Comparison of ENCODE assay signal across 17 mouse cellular contexts in genomic region chr5:122984483-122984882, GRCm38 (mm10). TPM values are rescaled to one million over a fixed set of nuclear protein-coding genes. Genes with fewer than 3 reads are reported as not detected.
DNase-seq lines count a peak whose midpoint lies in the region; ATAC-seq lines count a peak whose summit lies in the region.
"Had no signal": no experiment of that assay in that cellular context is flagged by ENCODE, and none has a peak within 500 bp of the region (broad histone marks: within the 10 kb centered on the region; RNA-seq: fewer than 3 reads in every experiment).

No protein-coding gene starts in this region.

- peaks cover 4% of the 10 kb centered on the region; the same call in 1 of the 2 replicates for H3K36me3 ChIP-seq in hindbrain, embryonic 13.5 days
- no peaks in the 10 kb centered on the region for H3K36me3 ChIP-seq in hindbrain, embryonic 14.5 days (replicated peaks; ENCODE audit: control insufficient read depth, insufficient read depth)
- H3K36me3 ChIP-seq in heart, embryonic 12.5 days: peaks cover 3% of the 10 kb centered on the region; the same call in 1 of the 2 replicates
- H3K36me3 ChIP-seq: intestine, embryonic 15.5 days had no signal

- no peak for ATAC-seq in hindbrain, embryonic 13.5 days (ENCODE audit: low FRiP score)
- no peak for ATAC-seq in hindbrain, embryonic 14.5 days (ENCODE audit: low FRiP score)
- no peak for ATAC-seq in heart, embryonic 12.5 days (ENCODE audit: insufficient number of reproducible peaks, low FRiP score)
- ATAC-seq: intestine, embryonic 15.5 days; lung, postnatal 0 days had no signal

- no peak overlapping the region for H3K4me3 ChIP-seq in hindbrain, embryonic 13.5 days
- no peak overlapping the region for H3K4me3 ChIP-seq in hindbrain, embryonic 14.5 days (replicated peaks; ENCODE audit: low read length)
- no peak overlapping the region for H3K4me3 ChIP-seq in heart, embryonic 12.5 days
- H3K4me3 ChIP-seq: intestine, embryonic 15.5 days had no signal

- WGBS in hindbrain, embryonic 13.5 days: 83% methylated on average over 5 of the region's 5 CpGs
- WGBS in hindbrain, embryonic 14.5 days: 82% methylated on average over 5 of the region's 5 CpGs
- 87% methylated on average over 5 of the region's 5 CpGs for WGBS in heart, embryonic 12.5 days

- H3K27me3 ChIP-seq in hindbrain, embryonic 13.5 days: 0 out of 2 replicates have a peak, but pooled peaks cover 4% of the 10 kb centered on the region
- no peaks in the 10 kb centered on the region for H3K27me3 ChIP-seq in hindbrain, embryonic 14.5 days (ENCODE audit: control insufficient read depth, insufficient read depth, low read length)
- H3K27me3 ChIP-seq in heart, embryonic 12.5 days (replicated peaks): no peaks in the 10 kb centered on the region
- H3K27me3 ChIP-seq: intestine, embryonic 15.5 days had no signal

- H3K4me1 ChIP-seq in hindbrain, embryonic 13.5 days (replicated peaks): peaks cover 43% of the 10 kb centered on the region
- H3K4me1 ChIP-seq in hindbrain, embryonic 14.5 days (replicated peaks; ENCODE audit: control insufficient read depth, insufficient read depth, low read length): peaks cover 25% of the 10 kb centered on the region
- H3K4me1 ChIP-seq in heart, embryonic 12.5 days (replicated peaks): peaks cover 25% of the 10 kb centered on the region

- H3K4me2 ChIP-seq in hindbrain, embryonic 13.5 days: no peak overlapping the region; the same call in 1 of the 2 replicates
- no peak overlapping the region for H3K4me2 ChIP-seq in hindbrain, embryonic 14.5 days (replicated peaks)
- no peak overlapping the region for H3K4me2 ChIP-seq in heart, embryonic 12.5 days
- H3K4me2 ChIP-seq: intestine, embryonic 15.5 days had no signal

- 0 out of 2 replicates have a peak overlapping the region, but pooled peaks have one; percentile 29 for H3K9ac ChIP-seq in hindbrain, embryonic 13.5 days
- no peak overlapping the region for H3K9ac ChIP-seq in hindbrain, embryonic 14.5 days
- H3K9ac ChIP-seq in heart, embryonic 12.5 days: no peak overlapping the region
- H3K9ac ChIP-seq: intestine, embryonic 15.5 days had no signal

- H3K27ac ChIP-seq in hindbrain, embryonic 13.5 days: no peak overlapping the region
- H3K27ac ChIP-seq in hindbrain, embryonic 14.5 days: no peak overlapping the region
- no peak overlapping the region for H3K27ac ChIP-seq in heart, embryonic 12.5 days (ENCODE audit: poor library complexity, severe bottlenecking)
- H3K27ac ChIP-seq: intestine, embryonic 15.5 days had no signal

- no peaks in the 10 kb centered on the region for H3K9me3 ChIP-seq in hindbrain, embryonic 13.5 days
- H3K9me3 ChIP-seq in hindbrain, embryonic 14.5 days (ENCODE audit: control insufficient read depth, low read length): no peaks in the 10 kb centered on the region
- H3K9me3 ChIP-seq in heart, embryonic 12.5 days (replicated peaks): no peaks in the 10 kb centered on the region
- H3K9me3 ChIP-seq: intestine, embryonic 15.5 days had no signal

- no peak for DNase-seq in hindbrain, embryonic 14.5 days (ENCODE audit: low spot score)
- DNase-seq in A20 (ENCODE audit: low read depth, low spot score): peak; percentile 24
- peak; percentile 61 for DNase-seq in CD4-positive, CD25-positive, alpha-beta regulatory T cell, adult 2 months (ENCODE audit: low read depth, low spot score)
- peak; percentile 40 for DNase-seq in gonadal fat pad, adult 2 months (ENCODE audit: low read depth)
- DNase-seq in frontal cortex, postnatal 10 days (ENCODE audit: low spot score in 2 of 2): no peak
- DNase-seq: cerebellum, adult 2 months; cerebellum, postnatal 36 days; gastrocnemius, postnatal 14 days; kidney, postnatal 10 days; left cerebral cortex, postnatal 4 days; liver; right cerebral cortex, adult 18-20 months; thymus, postnatal 14 days had no signal

RNA-seq across cellular contexts. Expression of gene Kdm2b, which starts 5.1 kb away (rescaled TPM):
- polyA plus RNA-seq in hindbrain, embryonic 13.5 days (2015; fragmentation: Nextera tagmentation; extraction: Ambion mirVana): 101 and 104 TPM in 2 replicates
- 80.8 and 87.1 TPM in 2 replicates for polyA plus RNA-seq in hindbrain, embryonic 14.5 days (2014; fragmentation: Nextera tagmentation; extraction: Ambion mirVana)
- 18.0 and 21.7 TPM in 2 replicates for polyA plus RNA-seq in gonadal fat pad, adult 2 months (2012; rRNA removed)
- 38.6 and 39.8 TPM in 2 replicates for polyA plus RNA-seq in heart, embryonic 12.5 days (2016; fragmentation: Nextera tagmentation; extraction: Ambion mirVana)

RNA-seq across cellular contexts. Expression of gene Orai1, which starts 30.4 kb away (rescaled TPM):
- polyA plus RNA-seq in hindbrain, embryonic 13.5 days (2015; fragmentation: Nextera tagmentation; extraction: Ambion mirVana): 11.8 and 12.3 TPM in 2 replicates
- polyA plus RNA-seq in hindbrain, embryonic 14.5 days (2014; fragmentation: Nextera tagmentation; extraction: Ambion mirVana): 16.2 and 18.0 TPM in 2 replicates
- polyA plus RNA-seq in gonadal fat pad, adult 2 months (2012; rRNA removed): 43.4 and 44.0 TPM in 2 replicates
- 22.8 and 23.3 TPM in 2 replicates for polyA plus RNA-seq in heart, embryonic 12.5 days (2016; fragmentation: Nextera tagmentation; extraction: Ambion mirVana)

Comparison
In these comparisons a context has a peak if more than half of its experiments do, and no peak if none do; other contexts are left out.
1. DNase-seq: peak in A20 (single experiment), CD4-positive, CD25-positive, alpha-beta regulatory T cell, adult 2 months (single experiment) and gonadal fat pad, adult 2 months (single experiment); none in hindbrain, embryonic 14.5 days (single experiment) and frontal cortex, postnatal 10 days (0 of 2).